Mouse (Mus musculus): ENCODE data around the gene Akap5. TPM values are rescaled to one million over a fixed set of nuclear protein-coding genes. Genes with fewer than 3 reads are reported as not detected.

The Akap5 gene
- polyA plus RNA-seq, 1 experiment from 2014 or later = 12.3 TPM

DNA sequence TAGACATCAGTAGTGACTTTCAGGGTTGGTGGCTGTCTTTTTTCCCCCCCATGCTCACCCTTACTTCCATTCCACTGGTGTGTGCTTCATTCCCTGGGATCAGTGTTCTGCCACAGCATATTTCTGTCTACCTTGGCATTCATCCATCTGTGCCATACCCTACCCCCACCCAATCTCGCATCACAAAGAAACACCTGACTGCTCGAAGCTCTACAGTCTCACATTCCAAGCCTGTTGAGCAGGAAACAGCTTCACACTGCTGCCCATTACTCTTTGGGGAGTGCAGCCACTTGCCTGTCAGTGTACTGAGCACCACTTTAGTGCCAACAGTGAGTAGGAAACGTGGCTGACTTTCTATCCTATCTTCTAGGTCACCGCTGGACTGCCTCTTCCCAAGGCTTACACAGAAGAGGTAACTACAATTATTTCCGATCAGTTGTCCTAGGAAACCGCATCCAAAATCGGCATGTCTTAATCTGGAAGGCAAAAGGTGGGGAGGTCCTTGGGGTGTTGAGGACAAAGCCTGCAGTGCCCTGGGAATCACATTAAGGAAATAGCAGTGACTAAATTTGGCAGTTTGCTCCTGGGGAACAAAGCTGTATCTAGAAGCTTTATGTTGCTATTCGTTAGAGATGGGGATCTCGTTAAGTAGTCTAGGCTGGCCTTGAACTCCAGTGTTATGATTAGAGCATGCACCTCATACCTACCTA is 17.7 kb upstream of the Akap5 start:
- no peaks in the 10 kb centered on the region for H3K9me3 ChIP-seq (ENCODE audit: control insufficient read depth, low read length)
- no peak for ATAC-seq
- no peak overlapping the region for H3K27ac ChIP-seq (ENCODE audit: low read depth, low read length)
- no peak overlapping the region for H3K4me2 ChIP-seq (ENCODE audit: low read length)
- H3K36me3 ChIP-seq (ENCODE audit: control insufficient read depth, insufficient read depth, low read length) = no peaks in the 10 kb centered on the region
- H3K27me3 ChIP-seq (replicated peaks; ENCODE audit: control insufficient read depth, insufficient read depth, low read length) = no peaks in the 10 kb centered on the region
- H3K4me1 ChIP-seq (ENCODE audit: control insufficient read depth, insufficient read depth, low read depth, low read length) = peaks cover 4% of the 10 kb centered on the region
- WGBS = 70% methylated on average over 9 of the region's 9 CpGs
- no peak overlapping the region for H3K4me3 ChIP-seq (ENCODE audit: low read length)
- no peak overlapping the region for H3K9ac ChIP-seq (ENCODE audit: low read depth, low read length)

DNA sequence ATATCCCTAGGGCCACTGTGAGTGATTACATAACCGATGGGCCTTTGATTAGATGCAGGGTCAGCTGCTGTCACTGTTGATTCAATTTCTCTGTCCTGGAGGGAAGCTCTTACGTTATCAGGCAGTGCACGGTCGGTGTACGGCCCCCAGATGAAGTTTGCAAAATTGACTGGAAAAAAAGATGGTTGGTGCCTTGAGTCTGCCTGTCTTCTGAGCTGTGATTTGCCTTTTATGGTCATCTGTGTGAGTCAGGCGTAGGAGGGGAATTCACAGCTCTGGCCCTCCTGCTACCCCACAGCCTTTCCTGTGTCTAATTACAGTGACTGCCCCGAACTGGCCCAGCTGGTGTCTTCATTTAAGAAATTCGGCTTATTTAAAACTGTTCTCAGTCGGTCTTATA is 16.7 kb upstream of the Akap5 start:
- H3K4me3 ChIP-seq (ENCODE audit: low read length) = no peak overlapping the region

DNA sequence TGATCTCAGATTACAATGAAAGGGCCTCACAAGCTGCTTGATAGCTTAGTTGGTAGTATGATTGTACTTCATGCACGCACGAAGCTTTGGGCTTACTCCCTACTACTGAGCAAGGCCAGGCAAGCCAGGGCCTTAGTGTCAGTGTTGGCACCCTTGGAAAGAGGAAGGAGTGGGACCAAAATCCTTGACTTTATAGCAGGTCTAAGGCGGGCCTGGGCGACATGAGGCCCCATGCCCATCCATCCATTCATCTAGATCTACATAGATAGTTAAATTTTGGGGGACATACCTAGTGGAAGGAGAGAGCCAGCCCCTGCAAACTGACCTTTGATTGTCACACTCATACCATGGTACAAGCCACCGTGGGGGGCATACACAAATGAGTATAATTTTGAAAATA is 16.3 kb upstream of the Akap5 start:
- peaks cover 3% of the 10 kb centered on the region; the same call in 1 of the 2 replicates for H3K36me3 ChIP-seq (ENCODE audit: control insufficient read depth, insufficient read depth, low read length)
- H3K27me3 ChIP-seq (replicated peaks; ENCODE audit: control insufficient read depth, insufficient read depth, low read length) = no peaks in the 10 kb centered on the region
- no peak overlapping the region for H3K4me3 ChIP-seq (ENCODE audit: low read length)
- no peak overlapping the region for H3K4me2 ChIP-seq (ENCODE audit: low read length)
- WGBS = 87% methylated on average over 5 of the region's 5 CpGs
- no peaks in the 10 kb centered on the region for H3K9me3 ChIP-seq (ENCODE audit: control insufficient read depth, low read length)
- H3K27ac ChIP-seq (ENCODE audit: low read depth, low read length) = no peak overlapping the region
- no peak for ATAC-seq
- no peak overlapping the region for H3K9ac ChIP-seq (ENCODE audit: low read depth, low read length)
- H3K4me1 ChIP-seq (ENCODE audit: control insufficient read depth, insufficient read depth, low read depth, low read length) = peaks cover 4% of the 10 kb centered on the region

More for the DNA sequence above, 16.7 kb upstream of the Akap5 start:
- no peak; the same call in 1 of the 2 replicates for ATAC-seq
- no peaks in the 10 kb centered on the region for H3K36me3 ChIP-seq (ENCODE audit: control insufficient read depth, insufficient read depth, low read length)
- H3K9ac ChIP-seq (ENCODE audit: low read depth, low read length) = no peak overlapping the region
- H3K27me3 ChIP-seq (replicated peaks; ENCODE audit: control insufficient read depth, insufficient read depth, low read length) = no peaks in the 10 kb centered on the region
- no peak overlapping the region for H3K4me2 ChIP-seq (ENCODE audit: low read length)
- H3K4me1 ChIP-seq (ENCODE audit: control insufficient read depth, insufficient read depth, low read depth, low read length) = peaks cover 4% of the 10 kb centered on the region
- no peak overlapping the region for H3K27ac ChIP-seq (ENCODE audit: low read depth, low read length)
- WGBS = 39% methylated on average over 9 of the region's 9 CpGs
- no peaks in the 10 kb centered on the region for H3K9me3 ChIP-seq (ENCODE audit: control insufficient read depth, low read length)

DNA sequence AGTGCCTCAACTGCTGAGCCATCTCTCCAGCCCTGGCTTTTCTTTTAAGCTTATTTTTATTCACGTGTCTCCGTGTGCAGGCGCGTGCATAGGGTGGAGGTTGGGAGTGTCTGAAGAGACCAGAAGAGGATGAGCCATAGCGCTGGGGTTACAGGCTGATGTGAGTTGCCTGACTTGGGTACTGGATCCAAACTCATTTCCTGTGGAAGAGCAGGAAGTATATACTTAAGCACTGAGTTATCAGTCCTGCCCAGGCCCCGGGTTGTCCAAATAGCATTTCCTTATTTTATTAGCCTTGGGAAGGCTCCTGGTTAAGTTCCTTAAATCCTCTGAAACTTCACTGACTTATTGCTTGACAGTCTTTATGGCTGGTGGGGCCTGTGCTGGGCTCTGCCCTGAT is 14.7 kb upstream of the Akap5 start:
- H3K4me3 ChIP-seq (ENCODE audit: low read length) = no peak overlapping the region
- H3K27ac ChIP-seq (ENCODE audit: low read depth, low read length) = no peak overlapping the region
- H3K9me3 ChIP-seq (ENCODE audit: control insufficient read depth, low read length) = no peaks in the 10 kb centered on the region
- H3K4me1 ChIP-seq (ENCODE audit: control insufficient read depth, insufficient read depth, low read depth, low read length) = no peaks in the 10 kb centered on the region; the same call in 1 of the 2 replicates
- no peaks in the 10 kb centered on the region for H3K27me3 ChIP-seq (replicated peaks; ENCODE audit: control insufficient read depth, insufficient read depth, low read length)
- H3K36me3 ChIP-seq (ENCODE audit: control insufficient read depth, insufficient read depth, low read length) = peaks cover 3% of the 10 kb centered on the region; the same call in 1 of the 2 replicates
- 85% methylated on average over 6 of the region's 6 CpGs for WGBS
- no peak overlapping the region for H3K4me2 ChIP-seq (ENCODE audit: low read length)
- ATAC-seq = no peak
- H3K9ac ChIP-seq (ENCODE audit: low read depth, low read length) = no peak overlapping the region

DNA sequence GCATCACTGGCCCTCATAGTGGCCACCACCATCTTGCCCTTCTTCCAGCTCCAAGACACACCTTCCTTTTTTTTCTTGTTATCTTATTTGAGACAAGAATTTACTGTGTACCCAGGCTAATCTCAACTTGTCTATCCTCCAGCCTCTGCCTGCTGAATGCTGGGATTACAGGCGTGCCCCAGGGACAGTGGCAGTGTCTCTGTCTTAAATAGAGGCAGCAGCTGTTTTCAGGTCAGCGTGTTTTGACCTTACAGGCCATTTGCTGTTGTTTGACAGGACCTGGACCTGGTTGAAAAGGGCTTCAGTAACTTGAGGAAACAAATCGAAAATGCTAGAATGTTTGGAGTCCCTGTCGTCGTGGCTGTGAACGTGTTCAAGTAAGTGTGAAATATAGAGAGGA is 14.1 kb upstream of the Akap5 start:
- Histone ChIP-seq H3K9ac (ENCODE audit: low read depth, low read length) (no peak overlapping the region), H3K4me1 (ENCODE audit: control insufficient read depth, insufficient read depth, low read depth, low read length) (no peaks in the 10 kb centered on the region; the same call in 1 of the 2 replicates), H3K4me3 (ENCODE audit: low read length) (no peak overlapping the region), H3K27ac (ENCODE audit: low read depth, low read length) (no peak overlapping the region), H3K27me3 (replicated peaks; ENCODE audit: control insufficient read depth, insufficient read depth, low read length) (no peaks in the 10 kb centered on the region), H3K4me2 (ENCODE audit: low read length) (no peak overlapping the region), H3K36me3 (ENCODE audit: control insufficient read depth, insufficient read depth, low read length) (peaks cover 3% of the 10 kb centered on the region; the same call in 1 of the 2 replicates), H3K9me3 (ENCODE audit: control insufficient read depth, low read length) (no peaks in the 10 kb centered on the region)
- WGBS = 81% methylated on average over 6 of the region's 6 CpGs
- ATAC-seq = no peak

DNA sequence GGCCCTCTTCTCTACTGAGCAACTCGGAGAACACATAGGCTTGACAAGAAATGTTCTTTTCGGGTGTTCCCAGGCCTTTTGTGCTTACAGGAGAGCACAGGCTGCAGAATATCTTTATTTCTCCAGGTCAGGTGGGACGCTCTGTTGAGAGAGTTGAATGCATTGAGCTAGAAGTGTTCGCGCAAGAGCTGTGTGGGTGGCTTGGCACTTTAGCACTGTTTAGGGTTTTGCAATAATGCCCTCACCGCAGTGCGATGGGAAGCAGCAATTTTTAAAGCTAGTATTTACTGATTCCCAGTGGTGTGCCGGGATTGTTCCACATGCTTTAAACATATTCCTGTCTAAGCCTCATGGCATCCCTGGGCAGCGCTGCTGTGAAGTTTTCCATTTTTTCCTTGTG is 13.5 kb upstream of the Akap5 start:
- Histone ChIP-seq H3K36me3 (ENCODE audit: control insufficient read depth, insufficient read depth, low read length) (peaks cover 5% of the 10 kb centered on the region; the same call in 1 of the 2 replicates), H3K9ac (ENCODE audit: low read depth, low read length) (no peak overlapping the region), H3K4me3 (ENCODE audit: low read length) (no peak overlapping the region), H3K9me3 (ENCODE audit: control insufficient read depth, low read length) (no peaks in the 10 kb centered on the region), H3K27me3 (replicated peaks; ENCODE audit: control insufficient read depth, insufficient read depth, low read length) (no peaks in the 10 kb centered on the region), H3K27ac (ENCODE audit: low read depth, low read length) (no peak overlapping the region), H3K4me1 (ENCODE audit: control insufficient read depth, insufficient read depth, low read depth, low read length) (no peaks in the 10 kb centered on the region; the same call in 1 of the 2 replicates), H3K4me2 (ENCODE audit: low read length) (no peak overlapping the region)
- 89% methylated on average over 9 of the region's 9 CpGs for WGBS
- ATAC-seq = no peak

DNA sequence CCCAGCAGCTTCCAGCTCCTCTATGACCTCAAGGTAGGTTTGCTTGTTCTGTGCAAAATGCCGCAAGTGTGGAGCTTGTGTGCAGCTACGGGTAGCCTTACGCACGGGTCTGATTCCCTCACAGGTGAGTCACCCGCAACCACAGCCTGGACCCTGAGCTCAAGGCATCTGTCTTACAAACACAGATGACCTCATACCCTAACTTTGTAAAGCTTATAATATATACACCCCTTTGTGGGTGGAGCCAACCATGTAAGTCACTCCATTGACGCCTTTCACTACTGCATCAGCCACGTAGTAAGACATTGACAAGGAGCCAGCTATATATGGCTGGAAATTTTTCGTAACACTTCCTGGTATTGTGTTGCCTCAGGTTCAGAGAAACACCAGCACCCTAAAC is 12.7 kb upstream of the Akap5 start:
- no peaks in the 10 kb centered on the region for H3K4me1 ChIP-seq (ENCODE audit: control insufficient read depth, insufficient read depth, low read depth, low read length)
- H3K4me3 ChIP-seq (ENCODE audit: low read length) = no peak overlapping the region
- no peaks in the 10 kb centered on the region for H3K27me3 ChIP-seq (replicated peaks; ENCODE audit: control insufficient read depth, insufficient read depth, low read length)
- H3K36me3 ChIP-seq (ENCODE audit: control insufficient read depth, insufficient read depth, low read length) = peaks cover 5% of the 10 kb centered on the region; the same call in 1 of the 2 replicates
- ATAC-seq = no peak
- H3K9me3 ChIP-seq (ENCODE audit: control insufficient read depth, low read length) = no peaks in the 10 kb centered on the region
- no peak overlapping the region for H3K9ac ChIP-seq (ENCODE audit: low read depth, low read length)
- no peak overlapping the region for H3K27ac ChIP-seq (ENCODE audit: low read depth, low read length)
- no peak overlapping the region for H3K4me2 ChIP-seq (ENCODE audit: low read length)
- 98% methylated on average over 8 of the region's 8 CpGs for WGBS

DNA sequence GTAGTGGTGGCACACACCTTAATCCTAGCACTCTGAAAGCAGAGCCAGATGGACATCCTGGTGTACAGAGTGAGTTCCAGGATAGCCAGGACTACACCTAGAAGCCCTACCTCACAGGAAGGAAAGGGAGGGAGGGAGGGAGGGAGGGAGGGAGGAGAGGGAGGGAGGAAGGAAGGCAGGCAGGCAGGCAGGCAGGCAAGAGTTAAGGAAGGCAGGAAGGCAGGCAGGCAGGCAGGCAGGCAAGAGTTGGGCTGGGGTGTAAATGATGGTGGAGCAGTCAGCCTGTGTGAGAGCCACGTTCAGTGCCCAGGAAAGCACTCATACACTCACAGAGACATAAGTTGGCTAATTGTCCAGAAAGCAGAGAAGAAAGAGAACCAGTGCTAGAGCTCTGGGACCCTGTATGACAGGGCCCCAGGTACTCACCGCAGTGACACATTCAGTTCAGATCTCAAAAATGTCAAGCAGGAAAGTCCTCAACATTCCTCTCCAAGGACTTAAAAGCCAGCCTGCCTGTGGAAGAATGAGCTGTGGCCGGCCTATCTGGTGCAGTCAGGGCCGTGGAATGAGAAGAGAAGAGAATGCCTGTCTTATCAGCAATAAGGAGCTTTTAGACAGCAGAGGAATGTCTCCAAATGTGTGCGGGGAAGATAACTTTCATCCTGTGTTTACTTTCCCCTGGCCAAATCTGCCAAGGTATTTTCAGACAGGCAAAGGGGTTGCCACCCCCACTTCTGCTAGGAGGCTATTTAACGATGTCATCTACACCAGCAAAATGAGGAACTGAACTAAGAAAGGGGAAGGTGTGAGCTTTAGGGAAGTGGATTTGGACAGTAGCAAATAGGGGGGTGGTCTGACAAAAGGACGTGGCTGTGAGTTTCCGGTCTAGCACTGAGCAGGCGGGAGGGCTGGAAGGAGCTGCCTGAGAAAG is 6.1 kb upstream of the Akap5 start:
- 81% methylated on average over 9 of the region's 9 CpGs for WGBS

More for the DNA sequence above, 6.1 kb upstream of the Akap5 start:
- Histone ChIP-seq H3K4me1 (ENCODE audit: control insufficient read depth, insufficient read depth, low read depth, low read length) (no peaks in the 10 kb centered on the region), H3K4me3 (ENCODE audit: low read length) (no peak overlapping the region), H3K9ac (ENCODE audit: low read depth, low read length) (no peak overlapping the region), H3K27ac (ENCODE audit: low read depth, low read length) (no peak overlapping the region), H3K9me3 (ENCODE audit: control insufficient read depth, low read length) (no peaks in the 10 kb centered on the region), H3K4me2 (ENCODE audit: low read length) (no peak overlapping the region), H3K27me3 (replicated peaks; ENCODE audit: control insufficient read depth, insufficient read depth, low read length) (no peaks in the 10 kb centered on the region), H3K36me3 (ENCODE audit: control insufficient read depth, insufficient read depth, low read length) (0 out of 2 replicates have a peak, but pooled peaks cover 5% of the 10 kb centered on the region)
- ATAC-seq = no peak

Data from hindbrain, embryonic 16.5 days (tissue).